Mouse (Mus musculus) cortical plate, adult 2 months (tissue): ENCODE measurements around the gene Ankrd22.

Source experiments
- CTCF ChIP-seq: fragments of 200-500 bp; IDR thresholded peaks from 2 replicates; pipeline ENCODE4 v1.5.1; 2011; ENCODE audit warnings: mild to moderate bottlenecking, control low read depth, low read length; ENCODE audit not compliant: insufficient read depth; ENCODE audit errors: extremely low read depth
- POLR2A ChIP-seq: fragments of 200-500 bp; IDR thresholded peaks from 2 replicates; pipeline ENCODE4 v1.6.1; 2011; ENCODE audit warnings: mild to moderate bottlenecking, low read length, control low read depth; ENCODE audit not compliant: insufficient read depth; ENCODE audit errors: extremely low read depth

DNA sequence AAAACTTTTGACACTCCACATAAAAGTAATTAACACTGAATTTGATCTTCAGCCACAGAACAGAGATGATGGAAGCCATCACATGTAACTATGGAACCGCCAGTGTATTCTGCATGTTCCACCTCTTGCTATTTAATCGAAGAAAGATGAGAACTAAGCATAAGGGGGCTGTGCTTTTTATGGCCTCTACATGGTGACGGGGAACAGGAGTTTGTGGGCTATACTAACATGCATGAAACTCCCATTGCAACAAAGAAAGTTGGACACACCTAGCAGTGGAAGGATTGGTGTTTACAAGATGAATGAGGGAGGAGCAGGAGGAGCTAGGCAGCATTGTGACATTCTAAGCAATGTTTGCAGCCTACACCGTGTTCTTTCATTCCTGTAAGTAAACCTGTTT, 65.2 kb downstream of the Ankrd22 start, which contains the start of gene Lipm:
- TF ChIP-seq POLR2A (no peak), CTCF (no peak)
